Mouse (Mus musculus) spleen, postnatal 10 days (tissue): Measurements from ENCODE around the gene Pus7l.
A peak's percentile ranks its signal among the peaks of the same experiment; 100 is the strongest.
"Not testable (repeated sequence)": the region's sequence is repeated elsewhere in the genome, so short reads cannot be mapped to it uniquely, and the experiment has no call there.

Experiments
- DNase-seq, 2 experiments: peaks; one replicate each; pipeline ENCODE4 v3.0.0; 2021 to 2022; ENCODE audit warnings: low spot score in 2 of 2

Pus7l gene

GRCm38 (mm10) chr15:94542567-94543408 lies 559 bp downstream of the Pus7l start:
- DNase-seq: no peak

GRCm38 (mm10) chr15:94539296-94539695 lies 4.1 kb downstream of the Pus7l start:
- no peak for DNase-seq

- no peak for DNase-seq
These were observed 7.8 kb downstream of the Pus7l start for GRCm38 (mm10) chr15:94535521-94535920.

GRCm38 (mm10) chr15:94532956-94533355 lies 10.4 kb downstream of the Pus7l start:
- DNase-seq: no peak

GRCm38 (mm10) chr15:94532306-94532705 lies 11.0 kb downstream of the Pus7l start:
- no peak for DNase-seq

GRCm38 (mm10) chr15:94530519-94530918 lies 12.8 kb downstream of the Pus7l start:
- no peak for DNase-seq

- no peak for DNase-seq
These were observed 18.4 kb downstream of the Pus7l start for GRCm38 (mm10) chr15:94524956-94525355.

- DNase-seq: no peak
These were observed 20.1 kb downstream of the Pus7l start for GRCm38 (mm10) chr15:94523251-94523650.

- no peak for DNase-seq
These were observed 22.4 kb downstream of the Pus7l start for GRCm38 (mm10) chr15:94520959-94521358.

- DNase-seq: peak in 1 of 2 experiments; percentile 27
These were observed 23.0 kb downstream of the Pus7l start for GRCm38 (mm10) chr15:94520205-94520900.

GRCm38 (mm10) chr15:94517913-94518491 lies 25.3 kb downstream of the Pus7l start:
- no peak for DNase-seq

GRCm38 (mm10) chr15:94503451-94504215 lies 39.7 kb downstream of the Pus7l start:
- no peak for DNase-seq

- DNase-seq: no peak
These were observed 44.1 kb downstream of the Pus7l start for GRCm38 (mm10) chr15:94499260-94499659.

GRCm38 (mm10) chr15:94495936-94496335 lies 47.4 kb downstream of the Pus7l start:
- DNase-seq: no peak

- DNase-seq: no peak
These were observed 48.9 kb downstream of the Pus7l start for GRCm38 (mm10) chr15:94494445-94494844.

GRCm38 (mm10) chr15:94489433-94489832 lies 53.9 kb downstream of the Pus7l start:
- DNase-seq: no peak

GRCm38 (mm10) chr15:94488028-94488427 lies 55.3 kb downstream of the Pus7l start:
- DNase-seq: not testable (repeated sequence)

- DNase-seq: no peak
These were observed 60.8 kb downstream of the Pus7l start for GRCm38 (mm10) chr15:94482555-94482954.

- DNase-seq: no peak
These were observed 62.6 kb downstream of the Pus7l start for GRCm38 (mm10) chr15:94480792-94481191.

GRCm38 (mm10) chr15:94480248-94480647 lies 63.1 kb downstream of the Pus7l start:
- no peak for DNase-seq

GRCm38 (mm10) chr15:94479513-94480136 lies 63.7 kb downstream of the Pus7l start:
- no peak for DNase-seq
